8 mouse cellular contexts compared by ENCODE assay signal in genomic region chr7:100845412-100845811, GRCm38 (mm10). TPM values are rescaled to one million over a fixed set of nuclear protein-coding genes. Genes with fewer than 3 reads are reported as not detected.
A peak's percentile ranks its signal among the peaks of the same experiment; 100 is the strongest.
DNase-seq lines count a peak whose midpoint lies in the region; ATAC-seq lines count a peak whose summit lies in the region.

No protein-coding gene starts in this region.

- H3K36me3 ChIP-seq in limb, embryonic 13.5 days = peaks cover 18% of the 10 kb centered on the region
- H3K36me3 ChIP-seq in hindbrain, embryonic 10.5 days = peaks cover 33% of the 10 kb centered on the region

- H3K9me3 ChIP-seq in limb, embryonic 13.5 days = no peaks in the 10 kb centered on the region
- H3K9me3 ChIP-seq in hindbrain, embryonic 10.5 days = no peaks in the 10 kb centered on the region

- H3K27me3 ChIP-seq in limb, embryonic 13.5 days = no peaks in the 10 kb centered on the region
- H3K27me3 ChIP-seq in hindbrain, embryonic 10.5 days (ENCODE audit: insufficient read depth, poor library complexity, severe bottlenecking) = no peaks in the 10 kb centered on the region

- H3K4me3 ChIP-seq in limb, embryonic 13.5 days = no peak overlapping the region
- no peak overlapping the region for H3K4me3 ChIP-seq in hindbrain, embryonic 10.5 days

- intact Hi-C loops in heart, postnatal 36 days (cut with DNase I) = no loop called here

- WGBS in limb, embryonic 13.5 days = 8% methylated on average over 1 of the region's 1 CpGs
- 50% methylated on average over 1 of the region's 1 CpGs for WGBS in hindbrain, embryonic 10.5 days

- peak overlapping the region; percentile 58; the same call in 1 of the 2 replicates for H3K27ac ChIP-seq in limb, embryonic 13.5 days
- no peak overlapping the region for H3K27ac ChIP-seq in hindbrain, embryonic 10.5 days

- no peak overlapping the region for H3K4me2 ChIP-seq in limb, embryonic 13.5 days (replicated peaks)

- no peak for ATAC-seq in limb, embryonic 13.5 days (ENCODE audit: low FRiP score, low read depth)

- peak; percentile 50 to 74 for DNase-seq in layer of hippocampus, adult 18-20 months (ENCODE audit: low spot score in 2 of 2)
- no peak for DNase-seq in layer of hippocampus, postnatal 25 days (ENCODE audit: extremely low spot score in 1 of 2, low spot score in 1 of 2)
- DNase-seq in c-Kit-negative CD71-positive TER-119-positive erythroid progenitor cells, embryonic 14.5 days (ENCODE audit: low read depth, low spot score) = peak; percentile 53
- DNase-seq in heart, postnatal 36 days = peak; percentile 47 to 56
- peak; percentile 75 to 86 for DNase-seq in natural killer cell, adult 2 months (ENCODE audit: low spot score in 2 of 2)
- DNase-seq in hindbrain, embryonic 10.5 days (ENCODE audit: low spot score) = no peak
- no peak for DNase-seq in cerebellum, postnatal 36 days

- peaks cover 23% of the 10 kb centered on the region for H3K4me1 ChIP-seq in limb, embryonic 13.5 days
- H3K4me1 ChIP-seq in hindbrain, embryonic 10.5 days (replicated peaks) = 0 out of 2 replicates have a peak, but pooled peaks cover 5% of the 10 kb centered on the region

- no peak overlapping the region for H3K9ac ChIP-seq in limb, embryonic 13.5 days

RNA-seq across cellular contexts. Expression of gene Relt, which starts 17.8 kb away (rescaled TPM):
- total RNA-seq in layer of hippocampus, adult 18-20 months (2021) = 10 to 100 TPM; 11.5 to 13.7 TPM
- 10 to 100 TPM; 10.1 to 10.4 TPM for total RNA-seq in layer of hippocampus, postnatal 25 days (2021)
- total RNA-seq in heart, postnatal 36 days (2021) = 1 to 10 TPM; 2.1 to 3.1 TPM
- 3.6 and 4.3 TPM in 2 replicates for polyA plus RNA-seq in limb, embryonic 13.5 days (2015; fragmentation: Nextera tagmentation; extraction: Ambion mirVana)
- 3.6 and 4.8 TPM in 2 replicates for polyA plus RNA-seq in hindbrain, embryonic 10.5 days (2016; fragmentation: Nextera tagmentation; extraction: Ambion mirVana)

Comparison
In these comparisons a context has a peak if more than half of its experiments do, and no peak if none do; other contexts are left out.
1. DNase-seq: peak in layer of hippocampus, adult 18-20 months (2 of 2), c-Kit-negative CD71-positive TER-119-positive erythroid progenitor cells, embryonic 14.5 days (single experiment), heart, postnatal 36 days (2 of 2) and natural killer cell, adult 2 months (2 of 2); none in layer of hippocampus, postnatal 25 days (0 of 2), hindbrain, embryonic 10.5 days (single experiment) and cerebellum, postnatal 36 days (0 of 2).